Mouse (Mus musculus) hindlimb bud, embryonic 11.5 days (tissue): ENCODE data around the gene Dab1.

Source experiments
- DNase-seq: peaks from one replicate; pipeline ENCODE4 v3.0.0-alpha.2; 2012; ENCODE audit warnings: low read depth, low spot score; ENCODE audit errors: extremely low spot score

The Dab1 gene

GRCm38 (mm10) chr4:103619321-103619945 lies at the start of gene Dab1:
TSS of gene Dab1 (plus strand) at chr4:103619359.
- no peak for DNase-seq

GRCm38 (mm10) chr4:103571721-103572352 lies 47.3 kb upstream of the Dab1 start:
- peak; percentile 14 for DNase-seq

DNA sequence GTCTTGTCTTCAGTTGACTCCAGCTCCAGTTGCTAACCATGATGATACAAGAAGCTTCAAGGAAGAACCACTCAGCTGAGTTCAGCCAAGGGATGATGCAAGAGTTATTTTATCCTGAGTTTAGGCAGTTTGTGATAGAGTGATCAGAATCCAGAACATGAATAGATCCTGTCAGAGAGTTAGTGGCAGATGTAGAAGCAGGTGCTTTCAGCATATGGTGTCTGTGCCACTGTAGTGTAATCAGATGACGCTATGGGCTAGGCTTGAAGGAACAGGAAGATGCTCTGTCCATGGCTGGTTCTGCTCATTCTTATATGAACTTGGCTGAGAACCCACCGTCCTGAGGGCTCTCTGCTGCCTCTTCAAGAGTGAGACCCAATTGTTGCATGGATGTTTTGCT lies 43.6 kb upstream of the Dab1 start:
- no peak for DNase-seq

GRCm38 (mm10) chr4:103576305-103576704 lies 42.9 kb upstream of the Dab1 start:
- no peak for DNase-seq

- no peak for DNase-seq
Observed at GRCm38 (mm10) chr4:103577111-103577815, 41.9 kb upstream of the Dab1 start.

GRCm38 (mm10) chr4:103577821-103578220 lies 41.3 kb upstream of the Dab1 start:
- no peak for DNase-seq

DNA sequence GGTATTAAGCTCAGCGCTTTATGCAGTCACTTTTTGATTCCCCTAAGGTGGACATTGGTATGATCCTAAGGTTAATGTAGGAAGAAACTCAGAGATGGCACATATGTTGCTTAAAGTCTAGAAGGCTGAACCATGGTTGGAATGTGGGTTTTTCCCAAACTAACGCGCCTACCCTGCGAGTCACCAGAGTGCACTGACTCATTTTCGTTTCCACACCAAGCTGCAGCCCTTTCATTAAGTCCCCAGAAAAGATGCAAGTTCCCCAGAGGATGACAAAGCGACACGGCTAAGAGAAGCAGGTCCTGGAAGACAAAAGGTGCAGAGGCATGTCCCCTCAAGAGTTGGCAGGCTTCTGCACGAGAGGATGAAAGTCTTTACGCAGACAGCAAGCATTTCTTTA lies 39.1 kb upstream of the Dab1 start:
- no peak for DNase-seq

GRCm38 (mm10) chr4:103615011-103615410 lies 4.1 kb upstream of the Dab1 start:
- no peak for DNase-seq

- DNase-seq, result no peak
Observed at GRCm38 (mm10) chr4:103619946-103620371, 800 bp downstream of the Dab1 start.

GRCm38 (mm10) chr4:103620590-103621155 lies 1.5 kb downstream of the Dab1 start:
- no peak for DNase-seq

GRCm38 (mm10) chr4:103621586-103621985 lies 2.4 kb downstream of the Dab1 start:
- no peak for DNase-seq

DNA sequence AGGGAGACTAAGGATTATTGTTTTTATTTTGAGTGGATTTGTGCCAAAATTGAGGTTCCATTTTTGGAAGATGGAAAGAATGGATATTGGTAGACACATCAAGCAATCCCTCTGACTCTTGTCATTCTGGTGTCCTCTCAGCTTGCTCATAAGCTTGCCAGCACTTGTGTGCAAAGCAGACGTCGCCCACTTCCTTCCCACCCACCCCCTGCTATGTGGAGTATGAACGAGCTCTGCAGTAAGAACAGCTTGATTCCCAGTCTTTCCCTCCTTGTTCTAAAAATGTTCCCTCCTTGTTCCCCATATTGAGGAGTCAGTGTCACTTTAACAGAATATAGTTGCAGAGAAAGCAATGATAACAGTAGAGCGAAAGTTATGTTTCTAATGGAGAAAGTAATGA lies 11.0 kb downstream of the Dab1 start:
- no peak for DNase-seq

DNA sequence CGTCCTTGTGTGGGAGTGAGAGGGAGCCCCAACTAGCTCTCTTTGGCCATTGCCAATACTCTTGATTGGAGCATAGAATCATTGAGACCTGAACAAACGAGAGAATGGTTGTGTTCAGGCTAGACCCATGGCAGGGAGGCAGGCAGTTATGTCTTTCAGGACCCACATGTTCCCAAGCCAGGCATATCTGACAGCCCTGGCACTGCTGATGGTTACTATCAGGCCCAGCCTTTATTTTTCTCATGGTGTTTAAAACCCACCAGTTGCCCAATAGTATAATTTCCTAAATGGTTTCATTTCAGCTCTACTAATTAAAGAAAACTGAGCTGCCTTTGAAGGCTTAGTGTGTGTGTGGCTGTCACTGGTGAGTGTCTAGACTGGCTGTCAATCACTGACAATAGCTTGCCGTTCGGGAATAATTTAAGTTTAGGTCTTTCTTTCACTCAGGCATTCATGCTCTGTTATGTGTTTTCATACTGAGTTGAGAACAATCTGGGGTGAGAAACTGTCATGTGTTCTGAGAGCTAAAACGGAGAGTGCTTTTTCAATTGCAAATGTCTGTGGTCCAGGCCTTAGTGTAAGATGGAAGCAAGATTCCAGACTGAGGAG lies 17.1 kb downstream of the Dab1 start:
- DNase-seq, result no peak

GRCm38 (mm10) chr4:103648209-103648896 lies 29.2 kb downstream of the Dab1 start:
- no peak for DNase-seq

DNA sequence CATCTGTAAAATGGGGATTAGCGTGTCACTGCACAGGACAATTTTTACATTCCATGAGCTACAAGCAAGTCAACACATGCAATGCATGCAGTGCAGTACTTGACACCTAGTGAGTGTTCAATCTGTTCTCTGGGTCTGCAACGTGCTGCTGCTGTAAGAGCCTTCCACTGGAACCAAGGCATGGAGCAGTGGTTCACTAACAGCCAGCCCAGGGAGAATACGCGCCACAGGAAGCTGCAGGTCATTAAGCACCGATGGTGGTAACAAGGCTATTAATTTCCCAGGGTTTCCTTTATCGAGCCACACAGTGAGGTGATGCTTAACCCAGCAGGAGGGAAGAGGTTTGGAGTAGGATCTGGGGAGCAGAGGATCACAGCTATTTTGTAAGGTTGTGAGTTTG lies 36.6 kb downstream of the Dab1 start:
- DNase-seq, result no peak

DNA sequence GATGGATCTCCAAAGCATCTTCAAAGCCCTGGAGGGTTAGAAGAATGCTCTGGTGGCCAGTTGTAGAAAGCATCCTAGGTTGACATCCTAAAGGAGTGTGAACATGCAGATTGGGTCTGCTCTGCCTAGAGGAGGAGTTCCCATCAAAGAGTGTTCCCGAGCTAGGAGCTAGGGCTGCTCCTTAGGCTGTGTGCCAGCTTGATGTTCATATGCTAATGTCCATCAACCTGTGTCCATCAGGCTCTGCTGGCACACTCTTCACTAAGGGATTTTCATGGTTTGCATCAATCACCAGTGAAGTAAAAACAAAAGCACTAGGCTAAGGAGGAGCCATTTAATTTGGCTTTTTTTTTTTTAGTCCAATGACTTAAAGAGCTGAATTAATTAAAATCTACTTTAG lies 42.2 kb downstream of the Dab1 start:
- no peak for DNase-seq

GRCm38 (mm10) chr4:103667438-103667837 lies 48.3 kb downstream of the Dab1 start:
- peak; percentile 24 for DNase-seq

GRCm38 (mm10) chr4:103677195-103677594 lies 58.0 kb downstream of the Dab1 start:
- DNase-seq, result no peak

DNA sequence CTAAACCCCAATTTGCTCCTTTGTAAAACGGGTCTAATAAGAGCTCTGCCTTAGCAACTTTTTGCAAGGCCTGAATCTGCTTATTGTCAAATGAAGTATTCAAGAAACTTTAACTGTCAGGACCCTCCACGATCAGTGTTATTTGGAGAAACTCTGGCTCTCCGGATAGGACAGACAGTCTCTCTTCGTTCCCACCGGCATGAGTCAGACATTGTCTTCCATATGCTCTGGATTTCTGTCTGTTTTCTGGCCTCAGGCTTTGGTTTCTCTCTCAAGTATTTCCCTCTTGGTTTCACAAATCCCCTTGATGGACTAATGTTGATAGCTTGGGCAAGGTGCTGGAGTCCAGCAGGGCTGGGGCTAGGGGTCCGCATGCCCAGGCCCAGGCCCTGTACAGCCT lies 59.3 kb downstream of the Dab1 start:
- no peak for DNase-seq

DNA sequence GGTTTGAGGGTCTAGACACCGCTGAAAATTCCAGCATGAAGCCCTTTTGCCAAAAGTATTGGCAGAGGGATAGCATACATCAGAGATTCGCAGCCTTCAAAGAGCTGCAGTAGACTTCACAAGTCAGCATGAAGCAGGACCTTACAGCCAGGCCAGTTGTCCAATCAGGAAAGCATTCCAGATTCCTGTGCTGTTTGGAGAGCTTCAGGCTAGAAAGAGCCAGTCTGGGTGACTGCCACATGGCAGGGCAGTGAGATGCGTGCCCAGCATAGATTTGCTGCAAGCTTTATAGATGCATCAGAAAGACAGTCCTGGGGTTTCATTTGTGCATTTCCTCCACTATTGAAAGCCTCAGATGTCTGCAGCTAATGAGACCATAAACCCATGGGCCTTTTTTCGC lies 66.0 kb downstream of the Dab1 start:
- DNase-seq, result no peak

- no peak for DNase-seq
Observed at GRCm38 (mm10) chr4:103691717-103692116, 72.6 kb downstream of the Dab1 start.
